Mouse (Mus musculus): ENCODE data around the gene Tmc5. TPM values are rescaled to one million over a fixed set of nuclear protein-coding genes. Genes with fewer than 3 reads are reported as not detected.

Gene Tmc5
- polyA plus RNA-seq, 2 experiments: not detected

- no peak overlapping the region for H3K4me3 ChIP-seq (ENCODE audit: insufficient read depth in 1 of 2, low read depth in 2 of 2, low read length in 2 of 2)
- DNase-seq (ENCODE audit: low read depth in 3 of 3, low spot score in 3 of 3) (no peak), ATAC-seq (ENCODE audit: insufficient read depth) (no peak)
- no peak overlapping the region for H3K9ac ChIP-seq (replicated peaks)
- WGBS (ENCODE audit: insufficient replicate concordance): 54% methylated on average over 13 of the region's 13 CpGs
- H3K27me3 ChIP-seq (ENCODE audit: control insufficient read depth, insufficient read depth, low read length): no peaks in the 10 kb centered on the region
- TF ChIP-seq EP300 (IDR thresholded peaks at IDR 0.05; ENCODE audit: low read depth) (no peak), CTCF (IDR thresholded peaks at IDR 0.05; ENCODE audit: low read depth) (no peak)
- H3K9me3 ChIP-seq (ENCODE audit: control insufficient read depth, low read length): no peaks in the 10 kb centered on the region
- no peaks in the 10 kb centered on the region for H3K36me3 ChIP-seq (replicated peaks; ENCODE audit: control insufficient read depth, insufficient read depth, low read depth)
- no peak overlapping the region for H3K27ac ChIP-seq
- no peak overlapping the region for H3K4me2 ChIP-seq (ENCODE audit: low read depth)
- H3K4me1 ChIP-seq (replicated peaks; ENCODE audit: control insufficient read depth in 2 of 2, insufficient read depth in 2 of 2, low read length in 1 of 2): no peaks in the 10 kb centered on the region; a peak in 1 of 4 replicates
These were observed 17.0 kb downstream of the Tmc5 start for GRCm38 (mm10) chr7:118614076-118614475.

GRCm38 (mm10) chr7:118618104-118618503, 21.0 kb downstream of the Tmc5 start:
- 64% methylated on average over 5 of the region's 5 CpGs for WGBS (ENCODE audit: insufficient replicate concordance)
- no peak for ATAC-seq (ENCODE audit: insufficient read depth)

GRCm38 (mm10) chr7:118620243-118620906, 23.3 kb downstream of the Tmc5 start:
- Histone ChIP-seq H3K27me3 (ENCODE audit: control insufficient read depth, insufficient read depth, low read length) (no peaks in the 10 kb centered on the region), H3K4me1 (replicated peaks; ENCODE audit: control insufficient read depth in 2 of 2, insufficient read depth in 2 of 2, low read length in 1 of 2) (no peaks in the 10 kb centered on the region), H3K36me3 (replicated peaks; ENCODE audit: control insufficient read depth, insufficient read depth, low read depth) (no peaks in the 10 kb centered on the region), H3K4me2 (ENCODE audit: low read depth) (no peak overlapping the region), H3K27ac (no peak overlapping the region), H3K4me3 (ENCODE audit: insufficient read depth in 1 of 2, low read depth in 2 of 2, low read length in 2 of 2) (no peak overlapping the region), H3K9ac (replicated peaks) (no peak overlapping the region), H3K9me3 (ENCODE audit: control insufficient read depth, low read length) (no peaks in the 10 kb centered on the region)
- TF ChIP-seq EP300 (IDR thresholded peaks at IDR 0.05; ENCODE audit: low read depth) (no peak), CTCF (IDR thresholded peaks at IDR 0.05; ENCODE audit: low read depth) (no peak)
- ATAC-seq (ENCODE audit: insufficient read depth): no peak
- DNase-seq (ENCODE audit: low read depth in 3 of 3, low spot score in 3 of 3): no peak
- 70% methylated on average over 7 of the region's 7 CpGs for WGBS (ENCODE audit: insufficient replicate concordance)

More at GRCm38 (mm10) chr7:118618104-118618503, 21.0 kb downstream of the Tmc5 start:
- no peak overlapping the region for H3K27ac ChIP-seq
- TF ChIP-seq EP300 (IDR thresholded peaks at IDR 0.05; ENCODE audit: low read depth) (no peak), CTCF (IDR thresholded peaks at IDR 0.05; ENCODE audit: low read depth) (no peak)
- DNase-seq (ENCODE audit: low read depth in 3 of 3, low spot score in 3 of 3): no peak
- no peaks in the 10 kb centered on the region for H3K9me3 ChIP-seq (ENCODE audit: control insufficient read depth, low read length)
- no peak overlapping the region for H3K4me3 ChIP-seq (ENCODE audit: insufficient read depth in 1 of 2, low read depth in 2 of 2, low read length in 2 of 2)
- H3K4me2 ChIP-seq (ENCODE audit: low read depth): no peak overlapping the region
- no peaks in the 10 kb centered on the region for H3K27me3 ChIP-seq (ENCODE audit: control insufficient read depth, insufficient read depth, low read length)
- H3K36me3 ChIP-seq (replicated peaks; ENCODE audit: control insufficient read depth, insufficient read depth, low read depth): no peaks in the 10 kb centered on the region
- H3K4me1 ChIP-seq (replicated peaks; ENCODE audit: control insufficient read depth in 2 of 2, insufficient read depth in 2 of 2, low read length in 1 of 2): no peaks in the 10 kb centered on the region
- H3K9ac ChIP-seq (replicated peaks): no peak overlapping the region

GRCm38 (mm10) chr7:118621094-118621493, 24.0 kb downstream of the Tmc5 start:
- Histone ChIP-seq H3K9me3 (ENCODE audit: control insufficient read depth, low read length) (no peaks in the 10 kb centered on the region), H3K36me3 (replicated peaks; ENCODE audit: control insufficient read depth, insufficient read depth, low read depth) (no peaks in the 10 kb centered on the region), H3K4me3 (ENCODE audit: insufficient read depth in 1 of 2, low read depth in 2 of 2, low read length in 2 of 2) (no peak overlapping the region), H3K27ac (no peak overlapping the region), H3K27me3 (ENCODE audit: control insufficient read depth, insufficient read depth, low read length) (no peaks in the 10 kb centered on the region), H3K4me2 (ENCODE audit: low read depth) (no peak overlapping the region), H3K9ac (replicated peaks) (no peak overlapping the region), H3K4me1 (replicated peaks; ENCODE audit: control insufficient read depth in 2 of 2, insufficient read depth in 2 of 2, low read length in 1 of 2) (no peaks in the 10 kb centered on the region)
- no peak for DNase-seq (ENCODE audit: low read depth in 3 of 3, low spot score in 3 of 3)
- TF ChIP-seq CTCF (IDR thresholded peaks at IDR 0.05; ENCODE audit: low read depth): no peak
- no peak for TF ChIP-seq EP300 (IDR thresholded peaks at IDR 0.05; ENCODE audit: low read depth)
- 62% methylated on average over 6 of the region's 6 CpGs for WGBS (ENCODE audit: insufficient replicate concordance)
- no peak for ATAC-seq (ENCODE audit: insufficient read depth)

- 61% methylated on average over 13 of the region's 13 CpGs for WGBS (ENCODE audit: insufficient replicate concordance)
- no peak overlapping the region for H3K27ac ChIP-seq
- no peaks in the 10 kb centered on the region; the same call in 1 of the 2 replicates for H3K27me3 ChIP-seq (ENCODE audit: control insufficient read depth, insufficient read depth, low read length)
- no peaks in the 10 kb centered on the region for H3K36me3 ChIP-seq (replicated peaks; ENCODE audit: control insufficient read depth, insufficient read depth, low read depth)
- H3K4me1 ChIP-seq (replicated peaks; ENCODE audit: control insufficient read depth in 2 of 2, insufficient read depth in 2 of 2, low read length in 1 of 2): peaks cover 0 to 3% of the 10 kb centered on the region in 2 experiments; a peak in 2 of 4 replicates
- TF ChIP-seq CTCF (IDR thresholded peaks at IDR 0.05; ENCODE audit: low read depth) (no peak), EP300 (IDR thresholded peaks at IDR 0.05; ENCODE audit: low read depth) (no peak)
- DNase-seq (ENCODE audit: low read depth in 3 of 3, low spot score in 3 of 3) (no peak), ATAC-seq (ENCODE audit: insufficient read depth) (no peak)
- H3K4me3 ChIP-seq (ENCODE audit: insufficient read depth in 1 of 2, low read depth in 2 of 2, low read length in 2 of 2): no peak overlapping the region
- no peak overlapping the region for H3K9ac ChIP-seq (replicated peaks)
- H3K4me2 ChIP-seq (ENCODE audit: low read depth): no peak overlapping the region
- H3K9me3 ChIP-seq (ENCODE audit: control insufficient read depth, low read length): no peaks in the 10 kb centered on the region
These were observed 30.6 kb downstream of the Tmc5 start for GRCm38 (mm10) chr7:118627550-118628298.
